Mouse (Mus musculus): ENCODE results near the gene Pde10a.

GRCm38 (mm10) chr17:8566850-8567249, 41.7 kb downstream of the Pde10a start, which contains the start of gene Gm17087:
- TF ChIP-seq CTCF (conservative IDR thresholded peaks at IDR 0.05 in 1 of 2, IDR thresholded peaks at IDR 0.05 in 1 of 2; ENCODE audit: low read depth in 2 of 2, low read length in 2 of 2) (no peak), POLR2AphosphoS2 (IDR thresholded peaks at IDR 0.05; ENCODE audit: low read depth, low read length) (no peak), ZNF384 (IDR thresholded peaks at IDR 0.05; ENCODE audit: low read depth, low read length) (no peak), RAD21 (IDR thresholded peaks at IDR 0.05; ENCODE audit: low read depth, low read length) (no peak), ZC3H11A (IDR thresholded peaks at IDR 0.05; ENCODE audit: low read depth, low read length) (no peak), TBP (conservative IDR thresholded peaks at IDR 0.05; ENCODE audit: low read depth, low read length) (no peak), HCFC1 (IDR thresholded peaks at IDR 0.05; ENCODE audit: low read depth, low read length) (no peak), MYC (IDR thresholded peaks at IDR 0.05; ENCODE audit: low read depth, low read length) (no peak), POLR2A (IDR thresholded peaks at IDR 0.05; ENCODE audit: low read depth, low read length) (no peak)

All from CH12.LX (cell line).